Mouse (Mus musculus): ENCODE data around the gene Comp. TPM values are rescaled to one million over a fixed set of nuclear protein-coding genes. Genes with fewer than 3 reads are reported as not detected.

Gene Comp
- polyA plus RNA-seq (2015; fragmentation: Nextera tagmentation; extraction: Ambion mirVana) = 0.13 and 0.29 TPM in 2 replicates

- ATAC-seq (no peak), DNase-seq (ENCODE audit: low spot score) (no peak)
- TF ChIP-seq EP300 (IDR thresholded peaks at IDR 0.05) (no peak), CTCF (IDR thresholded peaks at IDR 0.05) (no peak)
- H3K27ac ChIP-seq (ENCODE audit: low read length) = no peak within 1 kb of the TSS
- H3K4me1 ChIP-seq (ENCODE audit: insufficient read depth, low read depth, low read length) = peaks cover 9% of the 10 kb centered on the region; the same call in 1 of the 2 replicates
- H3K4me2 ChIP-seq (replicated peaks; ENCODE audit: low read depth, low read length) = peak within 1 kb of the TSS; percentile 44
- no peaks in the 10 kb centered on the region for H3K36me3 ChIP-seq (ENCODE audit: insufficient read depth, low read length)
- peaks cover 54% of the 10 kb centered on the region for H3K27me3 ChIP-seq (replicated peaks; ENCODE audit: insufficient read depth, low read length)
- H3K9me3 ChIP-seq (ENCODE audit: low read length) = no peaks in the 10 kb centered on the region
- H3K9ac ChIP-seq (replicated peaks; ENCODE audit: low read depth) = no peak within 1 kb of the TSS
- WGBS = 4% methylated on average over 47 of the region's 47 CpGs
- peak within 1 kb of the TSS; percentile 27 for H3K4me3 ChIP-seq (ENCODE audit: low read depth, low read length)
These were observed at the start of gene Comp for GRCm38 (mm10) chr8:70373397-70374317. TSS of gene Comp (plus strand) at chr8:70373558.

DNA sequence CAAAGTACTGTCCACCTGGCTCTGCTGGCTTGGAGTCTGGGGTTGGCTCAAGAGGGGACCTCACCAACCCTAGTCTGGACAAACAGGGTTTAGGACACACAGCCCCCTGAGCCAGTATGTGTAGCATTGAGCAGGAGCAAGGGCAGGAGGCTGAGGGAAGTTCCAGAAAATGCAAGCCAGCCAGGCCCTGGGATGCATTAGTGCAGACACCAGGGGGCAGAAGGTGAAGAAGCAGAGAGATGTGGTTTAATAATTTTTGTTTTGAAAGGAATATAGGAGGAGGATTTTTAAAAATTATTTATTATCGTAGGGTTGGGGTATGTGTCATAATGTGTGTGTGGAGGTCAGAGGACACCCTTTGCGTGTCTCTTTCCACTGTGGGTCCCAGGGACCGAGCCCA lies 49.6 kb upstream of the Comp start:
- DNase-seq (ENCODE audit: low spot score) (no peak), ATAC-seq (no peak)
- Histone ChIP-seq H3K4me1 (ENCODE audit: insufficient read depth, low read depth, low read length) (no peaks in the 10 kb centered on the region), H3K36me3 (ENCODE audit: insufficient read depth, low read length) (no peaks in the 10 kb centered on the region), H3K4me3 (ENCODE audit: low read depth, low read length) (no peak overlapping the region), H3K9ac (replicated peaks; ENCODE audit: low read depth) (no peak overlapping the region), H3K27ac (ENCODE audit: low read length) (no peak overlapping the region), H3K4me2 (replicated peaks; ENCODE audit: low read depth, low read length) (no peak overlapping the region), H3K9me3 (ENCODE audit: low read length) (no peaks in the 10 kb centered on the region), H3K27me3 (replicated peaks; ENCODE audit: insufficient read depth, low read length) (no peaks in the 10 kb centered on the region)
- WGBS = 96% methylated on average over 3 of the region's 3 CpGs
- TF ChIP-seq CTCF (IDR thresholded peaks at IDR 0.05) (no peak), EP300 (IDR thresholded peaks at IDR 0.05) (no peak)

GRCm38 (mm10) chr8:70327512-70327911 lies 45.8 kb upstream of the Comp start:
- no peak for TF ChIP-seq EP300 (IDR thresholded peaks at IDR 0.05)
- no peak for TF ChIP-seq CTCF (IDR thresholded peaks at IDR 0.05)

DNA sequence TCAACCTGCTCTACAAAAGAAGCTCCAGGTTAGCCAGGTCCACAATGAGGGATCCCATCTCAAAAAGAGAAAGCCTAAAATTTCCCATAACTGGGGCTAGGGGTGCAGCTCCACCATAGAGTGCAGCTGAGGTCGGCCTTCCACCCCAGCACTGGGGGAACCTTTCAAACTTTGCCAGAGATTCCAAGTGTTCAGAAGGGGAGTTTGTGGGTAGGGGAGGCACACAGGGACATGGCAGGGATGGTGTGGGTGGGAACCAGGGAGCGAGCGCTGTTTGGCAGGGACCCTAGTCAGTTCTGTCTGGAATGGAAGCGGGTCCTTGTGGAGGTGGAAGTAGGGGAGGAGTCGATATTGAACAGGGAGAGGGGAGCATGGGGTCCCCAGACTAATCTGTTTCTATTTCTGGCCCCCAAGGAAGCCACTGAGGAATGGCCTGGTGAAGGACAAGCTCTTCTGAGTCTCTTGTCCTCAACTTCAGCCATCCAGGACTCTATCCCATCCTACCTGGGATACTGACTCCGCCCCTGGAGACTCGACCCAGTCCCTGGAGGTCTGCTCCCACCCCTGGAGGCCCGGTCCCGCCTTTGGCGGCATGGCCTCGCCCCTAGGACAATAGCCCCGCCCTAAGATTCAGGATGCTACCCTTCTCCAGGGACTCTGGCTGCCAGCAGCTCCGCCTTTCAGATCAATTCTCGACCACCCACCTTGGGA lies 44.1 kb upstream of the Comp start, which contains the start of gene Gdf1:
Gene Gdf1 (plus strand): TSS at position 694 of the 711 bp plus-strand sequence.
- H3K4me2 ChIP-seq (replicated peaks; ENCODE audit: low read depth, low read length) = no peak within 1 kb of the TSS
- no peak within 1 kb of the TSS for H3K9ac ChIP-seq (replicated peaks; ENCODE audit: low read depth)

More at GRCm38 (mm10) chr8:70327512-70327911, 45.8 kb upstream of the Comp start:
- DNase-seq (ENCODE audit: low spot score) (no peak), ATAC-seq (no peak)
- no peaks in the 10 kb centered on the region for H3K9me3 ChIP-seq (ENCODE audit: low read length)
- WGBS = 83% methylated on average over 6 of the region's 6 CpGs
- H3K4me3 ChIP-seq (ENCODE audit: low read depth, low read length) = no peak overlapping the region
- H3K9ac ChIP-seq (replicated peaks; ENCODE audit: low read depth) = no peak overlapping the region
- H3K36me3 ChIP-seq (ENCODE audit: insufficient read depth, low read length) = no peaks in the 10 kb centered on the region
- no peak overlapping the region for H3K27ac ChIP-seq (ENCODE audit: low read length)
- H3K4me1 ChIP-seq (ENCODE audit: insufficient read depth, low read depth, low read length) = no peaks in the 10 kb centered on the region
- H3K27me3 ChIP-seq (replicated peaks; ENCODE audit: insufficient read depth, low read length) = no peaks in the 10 kb centered on the region
- no peak overlapping the region for H3K4me2 ChIP-seq (replicated peaks; ENCODE audit: low read depth, low read length)

DNA sequence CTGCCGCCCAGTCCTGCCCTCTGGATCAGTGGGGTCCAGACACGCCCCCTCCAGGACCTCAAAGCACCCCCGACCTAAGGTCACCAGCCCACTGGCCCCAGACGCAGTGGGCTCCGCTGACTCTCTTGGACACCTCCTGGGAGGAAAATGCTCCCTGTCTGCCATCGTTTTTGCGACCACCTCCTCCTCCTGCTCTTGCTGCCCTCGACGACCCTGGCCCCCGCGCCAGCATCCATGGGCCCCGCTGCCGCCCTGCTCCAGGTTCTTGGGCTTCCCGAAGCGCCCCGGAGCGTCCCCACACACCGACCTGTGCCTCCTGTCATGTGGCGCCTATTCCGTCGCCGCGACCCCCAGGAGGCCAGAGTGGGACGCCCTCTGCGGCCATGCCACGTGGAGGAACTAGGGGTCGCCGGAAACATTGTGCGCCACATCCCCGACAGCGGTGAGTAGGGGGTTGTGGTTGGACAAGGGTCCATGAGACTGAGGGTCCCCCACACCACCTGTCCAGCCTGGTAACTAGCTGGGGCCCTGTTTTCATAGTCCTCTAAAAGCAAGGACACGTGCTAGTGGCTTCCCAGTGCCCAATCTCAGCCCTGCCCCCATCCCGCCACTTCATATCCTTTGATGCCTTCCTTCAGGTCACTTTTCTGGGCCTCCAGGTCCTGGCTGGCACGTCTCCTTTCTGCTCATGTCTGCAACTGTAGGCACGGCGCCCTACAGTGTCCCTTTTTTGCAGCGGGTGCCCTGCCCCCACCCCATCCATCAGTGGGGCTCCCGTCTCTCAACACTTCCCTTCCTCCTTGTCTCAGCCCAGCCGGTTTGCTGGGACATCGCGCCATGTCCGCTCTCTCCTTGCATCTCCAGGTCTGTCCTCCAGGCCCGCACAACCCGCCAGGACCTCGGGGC lies 43.3 kb upstream of the Comp start:
- H3K9ac ChIP-seq (replicated peaks; ENCODE audit: low read depth) = no peak overlapping the region

More for the DNA sequence above, 44.1 kb upstream of the Comp start, which contains the start of gene Gdf1:
- H3K27ac ChIP-seq (ENCODE audit: low read length) = no peak within 1 kb of the TSS
- H3K4me1 ChIP-seq (ENCODE audit: insufficient read depth, low read depth, low read length) = no peaks in the 10 kb centered on the region
- H3K27me3 ChIP-seq (replicated peaks; ENCODE audit: insufficient read depth, low read length) = no peaks in the 10 kb centered on the region
- H3K36me3 ChIP-seq (ENCODE audit: insufficient read depth, low read length) = peaks cover 15% of the 10 kb centered on the region
- 33% methylated on average over 14 of the region's 14 CpGs for WGBS
- no peak for DNase-seq (ENCODE audit: low spot score)
- no peak within 1 kb of the TSS for H3K4me3 ChIP-seq (ENCODE audit: low read depth, low read length)
- H3K9me3 ChIP-seq (ENCODE audit: low read length) = no peaks in the 10 kb centered on the region
- no peak for ATAC-seq
- TF ChIP-seq CTCF (IDR thresholded peaks at IDR 0.05) (no peak), EP300 (IDR thresholded peaks at IDR 0.05) (no peak)

More for the DNA sequence above, 43.3 kb upstream of the Comp start:
- no peaks in the 10 kb centered on the region for H3K27me3 ChIP-seq (replicated peaks; ENCODE audit: insufficient read depth, low read length)
- H3K4me3 ChIP-seq (ENCODE audit: low read depth, low read length) = no peak overlapping the region
- 13% methylated on average over 44 of the region's 45 CpGs for WGBS
- no peak overlapping the region for H3K4me2 ChIP-seq (replicated peaks; ENCODE audit: low read depth, low read length)
- no peaks in the 10 kb centered on the region for H3K4me1 ChIP-seq (ENCODE audit: insufficient read depth, low read depth, low read length)
- TF ChIP-seq CTCF (IDR thresholded peaks at IDR 0.05) (no peak), EP300 (IDR thresholded peaks at IDR 0.05) (no peak)
- no peaks in the 10 kb centered on the region for H3K9me3 ChIP-seq (ENCODE audit: low read length)
- no peak overlapping the region for H3K27ac ChIP-seq (ENCODE audit: low read length)
- H3K36me3 ChIP-seq (ENCODE audit: insufficient read depth, low read length) = peaks cover 19% of the 10 kb centered on the region
- DNase-seq (ENCODE audit: low spot score) (no peak), ATAC-seq (peak; percentile 25)

All from lung, postnatal 0 days (tissue).